Comparison of ENCODE assay signal across 21 mouse cellular contexts in genomic region chr9:27092916-27093315, GRCm38 (mm10).
"Had no signal": no experiment of that assay in that cellular context is flagged by ENCODE, and none has a peak within 500 bp of the region (broad histone marks: within the 10 kb centered on the region; RNA-seq: fewer than 3 reads in every experiment).

No protein-coding gene starts in this region.

- H3K4me2 ChIP-seq: heart, embryonic 12.5 days; hindbrain, embryonic 12.5 days; kidney, embryonic 15.5 days; limb, embryonic 13.5 days; limb, embryonic 15.5 days; liver, embryonic 12.5 days had no signal

- H3K9me3 ChIP-seq: heart, embryonic 10.5 days; heart, embryonic 12.5 days; hindbrain, embryonic 12.5 days; kidney, embryonic 15.5 days; limb, embryonic 13.5 days; limb, embryonic 15.5 days; liver, embryonic 12.5 days had no signal

- DNase-seq: gastrocnemius, postnatal 14 days; gastrocnemius, postnatal 36 days; heart, adult 18-20 months; heart, postnatal 10 days; kidney, adult 11 months; kidney, adult 2 months; kidney, adult 9 months; kidney, postnatal 14 days; kidney, postnatal 36 days; left cerebral cortex, postnatal 4 days had no signal

- ATAC-seq: hindbrain, postnatal 0 days; intestine, embryonic 16.5 days; liver, embryonic 12.5 days had no signal

- H3K27ac ChIP-seq: heart, embryonic 10.5 days; hindbrain, embryonic 12.5 days; hindbrain, postnatal 0 days; kidney, embryonic 15.5 days; kidney, postnatal 0 days; limb, embryonic 13.5 days; limb, embryonic 15.5 days; liver, embryonic 12.5 days; liver, embryonic 14.5 days had no signal

- H3K4me1 ChIP-seq: heart, embryonic 10.5 days; hindbrain, embryonic 12.5 days; kidney, embryonic 15.5 days; limb, embryonic 13.5 days; limb, embryonic 15.5 days had no signal

- H3K4me3 ChIP-seq: heart, embryonic 10.5 days; heart, embryonic 12.5 days; hindbrain, embryonic 12.5 days; kidney, embryonic 15.5 days; limb, embryonic 13.5 days; limb, embryonic 15.5 days; liver, embryonic 12.5 days had no signal

- H3K9ac ChIP-seq: heart, embryonic 12.5 days; hindbrain, embryonic 12.5 days; kidney, embryonic 15.5 days; limb, embryonic 13.5 days; limb, embryonic 15.5 days; liver, embryonic 12.5 days; liver, embryonic 14.5 days had no signal

- H3K27me3 ChIP-seq: heart, embryonic 12.5 days; hindbrain, embryonic 12.5 days; kidney, embryonic 15.5 days; limb, embryonic 13.5 days; limb, embryonic 15.5 days; liver, embryonic 12.5 days had no signal
